Mouse (Mus musculus) forebrain, embryonic 10.5 days (tissue): ENCODE data around the gene Hes2. TPM values are rescaled to one million over a fixed set of nuclear protein-coding genes. Genes with fewer than 3 reads are reported as not detected.

Experiments
- DNase-seq: peaks from one replicate; pipeline ENCODE4 v3.0.0-alpha.2; 2017; ENCODE audit warnings: low spot score; ENCODE audit errors: extremely low spot score
- H3K27ac ChIP-seq: fragments of 300-500 bp; sonication (generic); 2 replicates; pipeline ENCODE4 v1.5.1; 2016; ENCODE audit warnings: mild to moderate bottlenecking
- H3K27me3 ChIP-seq: fragments of 300-500 bp; sonication (generic); 2 replicates; pipeline ENCODE4 v1.6.1; 2016; ENCODE audit warnings: mild to moderate bottlenecking; ENCODE audit not compliant: poor library complexity, severe bottlenecking
- H3K36me3 ChIP-seq: fragments of 300-500 bp; sonication (generic); replicated peaks from 2 replicates; pipeline ENCODE4 v1.6.1; 2016; ENCODE audit warnings: mild to moderate bottlenecking, moderate library complexity
- H3K4me1 ChIP-seq: fragments of 300-500 bp; sonication (generic); 2 replicates; pipeline ENCODE4 v1.6.1; 2016
- H3K4me3 ChIP-seq: fragments of 300-500 bp; sonication (generic); 2 replicates; pipeline ENCODE4 v1.5.1; 2016; ENCODE audit warnings: mild to moderate bottlenecking, moderate library complexity
- H3K9me3 ChIP-seq: fragments of 300-500 bp; sonication (generic); 2 replicates; pipeline ENCODE4 v1.6.1; 2016; ENCODE audit warnings: mild to moderate bottlenecking, moderate library complexity
- WGBS: fragments of 180-500 bp; shearing (Covaris S2); methylation state at CpG from one replicate; pipeline ENCODE4 v1.1.7; 2016; 5-methylcytosine and 5-hydroxymethylcytosine counted together
- polyA plus RNA-seq: library from polyadenylated mRNA; unstranded; fragments of >200 nt; fragmentation: Nextera tagmentation; extraction: Ambion mirVana; gene quantifications from 2 replicates; pipeline ENCODE4 v1.2.1, GENCODE M21; 2016

Gene Hes2
- polyA plus RNA-seq, 1 experiment from 2014 or later: not detected

DNA sequence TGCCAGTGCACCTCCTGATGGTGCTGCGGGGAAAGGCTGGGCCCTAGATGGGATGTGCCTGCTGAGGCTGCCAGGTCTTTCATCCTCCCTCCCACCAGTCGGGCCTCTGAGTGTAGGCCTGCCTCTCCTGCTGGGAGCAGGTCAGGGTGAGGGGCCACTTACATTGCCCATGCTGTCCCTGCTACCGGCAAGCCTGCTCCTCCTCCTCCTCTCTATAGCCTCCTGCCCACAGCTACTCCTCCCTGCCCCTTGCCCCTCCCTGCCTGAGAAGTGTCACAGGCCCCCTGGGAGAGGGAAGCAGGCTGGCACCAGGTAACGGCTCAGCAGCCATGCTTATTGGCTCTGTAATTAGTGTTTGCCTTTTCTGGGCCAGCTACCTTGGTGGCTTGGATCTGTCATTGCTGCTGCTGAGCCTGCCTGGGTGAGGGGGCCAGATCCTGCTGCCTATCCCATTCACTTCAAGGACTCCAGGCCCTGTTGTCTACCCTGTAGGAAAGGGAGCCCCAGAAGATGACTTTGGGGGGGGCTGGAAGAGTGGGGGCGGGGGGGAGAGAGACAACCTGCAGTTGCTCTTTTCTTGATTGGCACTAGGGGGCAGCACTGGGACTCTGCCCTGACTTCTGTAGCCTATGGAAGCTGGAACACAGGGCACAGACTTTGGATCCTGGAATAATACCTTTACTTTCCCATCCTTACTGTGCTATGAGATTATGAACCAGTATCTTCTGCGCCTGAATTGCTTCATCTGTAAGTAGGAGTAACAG is 22.4 kb upstream of the Hes2 start:
- WGBS: 33% methylated on average over 6 of the region's 6 CpGs
- Histone ChIP-seq H3K27me3 (peaks cover 97% of the 10 kb centered on the region), H3K27ac (no peak overlapping the region), H3K4me1 (peaks cover 39% of the 10 kb centered on the region), H3K4me3 (no peak overlapping the region), H3K9me3 (no peaks in the 10 kb centered on the region), H3K36me3 (no peaks in the 10 kb centered on the region)
- no peak for DNase-seq

GRCm38 (mm10) chr4:152136876-152137250 is 21.8 kb upstream of the Hes2 start:
- Histone ChIP-seq H3K4me1 (peaks cover 34% of the 10 kb centered on the region), H3K4me3 (no peak overlapping the region), H3K27me3 (peaks cover 97% of the 10 kb centered on the region), H3K36me3 (no peaks in the 10 kb centered on the region), H3K27ac (no peak overlapping the region), H3K9me3 (no peaks in the 10 kb centered on the region)
- DNase-seq: no peak
- WGBS: 87% methylated on average over 2 of the region's 2 CpGs

- H3K9me3 ChIP-seq: no peaks in the 10 kb centered on the region
- no peak overlapping the region for H3K27ac ChIP-seq
- DNase-seq: peak; percentile 91
- WGBS: 4% methylated on average over 51 of the region's 51 CpGs
- H3K4me1 ChIP-seq: peaks cover 19% of the 10 kb centered on the region
- H3K4me3 ChIP-seq: peak overlapping the region; percentile 59
- no peaks in the 10 kb centered on the region for H3K36me3 ChIP-seq
- H3K27me3 ChIP-seq: peaks cover 91% of the 10 kb centered on the region
Observed at GRCm38 (mm10) chr4:152138497-152139260, 20.0 kb upstream of the Hes2 start.

- no peaks in the 10 kb centered on the region for H3K9me3 ChIP-seq
- peaks cover 19% of the 10 kb centered on the region for H3K4me1 ChIP-seq
- DNase-seq: no peak
- WGBS: 30% methylated on average over 6 of the region's 6 CpGs
- no peak overlapping the region for H3K27ac ChIP-seq
- H3K4me3 ChIP-seq: no peak overlapping the region
- H3K27me3 ChIP-seq: peaks cover 85% of the 10 kb centered on the region
- no peaks in the 10 kb centered on the region for H3K36me3 ChIP-seq
Observed at GRCm38 (mm10) chr4:152140441-152140840, 18.2 kb upstream of the Hes2 start.

GRCm38 (mm10) chr4:152141521-152142135 is 17.0 kb upstream of the Hes2 start:
- peaks cover 85% of the 10 kb centered on the region for H3K27me3 ChIP-seq
- 83% methylated on average over 8 of the region's 8 CpGs for WGBS

GRCm38 (mm10) chr4:152143632-152144031 is 15.0 kb upstream of the Hes2 start:
- 26% methylated on average over 1 of the region's 1 CpGs for WGBS
- H3K27me3 ChIP-seq: peaks cover 85% of the 10 kb centered on the region
- H3K9me3 ChIP-seq: no peaks in the 10 kb centered on the region
- H3K4me3 ChIP-seq: no peak overlapping the region
- peaks cover 10% of the 10 kb centered on the region for H3K4me1 ChIP-seq
- no peak for DNase-seq
- H3K36me3 ChIP-seq: no peaks in the 10 kb centered on the region
- H3K27ac ChIP-seq: no peak overlapping the region

More at GRCm38 (mm10) chr4:152141521-152142135, 17.0 kb upstream of the Hes2 start:
- DNase-seq: no peak
- Histone ChIP-seq H3K9me3 (no peaks in the 10 kb centered on the region), H3K4me1 (peaks cover 16% of the 10 kb centered on the region), H3K36me3 (no peaks in the 10 kb centered on the region), H3K4me3 (no peak overlapping the region), H3K27ac (no peak overlapping the region)

DNA sequence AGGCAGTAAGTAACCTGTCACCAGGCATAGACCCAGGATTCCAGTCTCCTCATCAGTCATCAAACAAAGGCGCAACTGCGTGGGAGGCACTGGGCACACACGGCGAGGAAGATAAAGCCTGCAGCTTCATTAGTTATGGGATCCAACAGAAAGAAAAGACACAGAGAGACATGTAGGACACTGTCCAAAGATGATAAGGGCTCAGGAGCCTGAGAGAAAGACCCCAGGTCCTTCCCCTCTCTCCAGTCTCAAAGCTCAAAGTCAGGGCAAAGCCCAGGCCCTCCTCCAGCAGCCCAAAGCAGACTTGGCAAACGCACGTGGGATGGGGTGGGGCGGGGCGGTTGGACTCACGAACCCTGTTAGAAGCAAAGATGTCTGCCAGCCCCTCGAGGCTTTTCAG is 13.2 kb upstream of the Hes2 start:
- H3K27ac ChIP-seq: no peak overlapping the region
- H3K4me1 ChIP-seq: 0 out of 2 replicates have a peak, but pooled peaks cover 5% of the 10 kb centered on the region
- no peak overlapping the region for H3K4me3 ChIP-seq
- WGBS: 79% methylated on average over 10 of the region's 10 CpGs
- no peak for DNase-seq
- H3K27me3 ChIP-seq: peaks cover 88% of the 10 kb centered on the region
- no peaks in the 10 kb centered on the region for H3K36me3 ChIP-seq
- H3K9me3 ChIP-seq: no peaks in the 10 kb centered on the region

- Histone ChIP-seq H3K4me3 (no peak overlapping the region), H3K27ac (no peak overlapping the region), H3K4me1 (0 out of 2 replicates have a peak, but pooled peaks cover 5% of the 10 kb centered on the region), H3K9me3 (no peaks in the 10 kb centered on the region), H3K27me3 (peaks cover 88% of the 10 kb centered on the region), H3K36me3 (no peaks in the 10 kb centered on the region)
- DNase-seq: no peak
- WGBS: 76% methylated on average over 11 of the region's 11 CpGs
Observed at GRCm38 (mm10) chr4:152146033-152146827, 12.4 kb upstream of the Hes2 start.

DNA sequence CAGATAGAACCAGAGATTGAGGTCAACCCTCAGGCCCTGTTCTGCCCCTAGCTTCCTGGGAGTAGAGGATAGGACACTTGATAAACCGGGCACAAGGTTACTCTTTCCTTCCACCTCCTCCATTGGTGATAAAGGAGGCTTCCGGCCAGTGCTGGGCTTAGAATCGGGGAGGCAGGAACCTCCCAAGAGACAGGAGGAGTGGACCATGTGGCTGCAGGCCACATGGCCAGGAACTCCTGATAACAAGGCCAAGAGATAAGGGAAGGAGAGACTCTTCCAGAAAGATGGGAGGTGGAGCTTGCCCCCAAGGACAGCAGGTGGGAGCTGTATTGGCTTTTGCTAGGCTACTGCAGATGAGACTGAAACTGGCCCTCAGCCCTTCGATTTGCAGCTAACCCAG is 8.1 kb upstream of the Hes2 start:
- no peaks in the 10 kb centered on the region for H3K36me3 ChIP-seq
- no peak overlapping the region for H3K27ac ChIP-seq
- peaks cover 100% of the 10 kb centered on the region for H3K27me3 ChIP-seq
- WGBS: 82% methylated on average over 4 of the region's 4 CpGs
- H3K4me3 ChIP-seq: no peak overlapping the region
- H3K9me3 ChIP-seq: no peaks in the 10 kb centered on the region
- DNase-seq: no peak
- H3K4me1 ChIP-seq: peaks cover 27% of the 10 kb centered on the region

GRCm38 (mm10) chr4:152151451-152151965 is 7.2 kb upstream of the Hes2 start:
- Histone ChIP-seq H3K36me3 (no peaks in the 10 kb centered on the region), H3K27me3 (peaks cover 96% of the 10 kb centered on the region), H3K4me3 (peak overlapping the region; percentile 49), H3K9me3 (no peaks in the 10 kb centered on the region), H3K27ac (no peak overlapping the region), H3K4me1 (peaks cover 22% of the 10 kb centered on the region)
- WGBS: 18% methylated on average over 7 of the region's 7 CpGs
- DNase-seq: no peak

DNA sequence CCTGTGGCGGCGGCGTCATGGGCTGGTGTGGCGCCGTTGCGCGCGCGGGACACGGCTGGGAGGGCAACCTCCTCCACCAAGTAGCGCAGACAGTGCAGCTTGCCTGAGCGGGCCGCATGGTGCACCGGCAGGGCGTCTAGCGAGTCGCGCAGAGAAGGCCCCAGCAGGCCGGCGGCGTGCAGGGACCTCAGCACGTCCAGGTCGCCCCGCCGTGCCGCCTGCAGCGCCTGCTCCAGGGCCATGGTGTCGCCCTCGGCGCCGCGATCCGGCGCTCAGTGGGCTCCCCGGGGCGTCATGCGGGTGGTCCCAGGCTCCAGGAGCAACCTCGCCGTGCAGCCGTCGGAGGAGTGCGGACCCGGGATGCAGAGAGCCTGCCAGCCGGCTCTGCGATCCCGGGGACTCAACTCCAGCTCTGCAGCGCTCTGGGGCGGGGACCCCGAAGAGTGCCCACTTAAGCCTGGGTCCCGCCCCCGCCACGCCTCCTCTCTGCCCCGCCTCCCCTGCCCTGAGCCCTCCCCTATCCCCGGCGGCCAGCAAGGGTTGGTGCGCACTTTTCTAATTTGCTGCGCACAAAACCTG is 6.6 kb upstream of the Hes2 start, which contains the start of gene Espn:
Espn (minus strand) TSS at position 406 of the 579 bp plus-strand sequence.
- 1% methylated on average over 57 of the region's 57 CpGs for WGBS
- Histone ChIP-seq H3K9me3 (no peaks in the 10 kb centered on the region), H3K27me3 (peaks cover 96% of the 10 kb centered on the region), H3K27ac (no peak within 1 kb of the TSS), H3K36me3 (no peaks in the 10 kb centered on the region), H3K4me3 (peak within 1 kb of the TSS; percentile 49), H3K4me1 (peaks cover 22% of the 10 kb centered on the region)
- DNase-seq: peak; percentile 74

- H3K4me3 ChIP-seq: peak overlapping the region; percentile 33
- peaks cover 32% of the 10 kb centered on the region for H3K4me1 ChIP-seq
- H3K27me3 ChIP-seq: peaks cover 96% of the 10 kb centered on the region
- WGBS: 3% methylated on average over 23 of the region's 23 CpGs
- H3K9me3 ChIP-seq: no peaks in the 10 kb centered on the region
- H3K36me3 ChIP-seq: no peaks in the 10 kb centered on the region
- peak; percentile 85 for DNase-seq
- H3K27ac ChIP-seq: no peak overlapping the region
Observed at GRCm38 (mm10) chr4:152153771-152154177, 4.9 kb upstream of the Hes2 start.
